Mouse (Mus musculus) E14TG2a.4 (cell line): ENCODE data around the gene Ncapg.

Experiments used
- CTCF ChIP-seq: conservative IDR thresholded peaks from 2 replicates; pipeline ENCODE4 v1.5.1; 2014; ENCODE audit warnings: low read length
- NANOG ChIP-seq: IDR thresholded peaks from 2 replicates; pipeline ENCODE4 v1.6.1; 2014; ENCODE audit warnings: borderline replicate concordance, low read length, mixed read lengths
- POU5F1 ChIP-seq: IDR thresholded peaks from 2 replicates; pipeline ENCODE4 v1.6.1; 2014; ENCODE audit warnings: low read length, borderline replicate concordance

DNA sequence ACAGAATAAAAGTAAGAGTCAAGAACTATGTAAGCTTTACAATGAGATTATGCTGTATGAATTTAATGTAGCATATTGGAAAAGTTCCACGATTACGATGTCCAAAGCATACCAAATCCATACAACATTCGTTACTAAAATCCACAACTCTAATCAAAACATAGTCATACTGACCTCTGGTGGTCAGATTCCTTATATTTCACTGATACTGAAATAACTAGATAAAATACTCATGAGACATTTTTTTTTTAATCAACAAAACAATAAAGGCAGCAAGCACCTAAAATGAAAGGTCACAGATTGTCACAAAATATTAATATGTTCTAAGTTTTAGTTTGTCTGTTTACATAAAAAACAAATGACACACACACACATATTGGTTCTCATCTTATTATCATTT is 1.4 kb upstream of the Ncapg start:
- peak; percentile 41; the same call in 1 of the 2 replicates for TF ChIP-seq CTCF
- TF ChIP-seq POU5F1 = no peak
- TF ChIP-seq NANOG = no peak
